Mouse (Mus musculus): ENCODE measurements around the gene Clasp2. TPM values are rescaled to one million over a fixed set of nuclear protein-coding genes. Genes with fewer than 3 reads are reported as not detected.
"Not testable (repeated sequence)": the region's sequence is repeated elsewhere in the genome, so short reads cannot be mapped to it uniquely, and the experiment has no call there.

Clasp2 gene
- polyA plus RNA-seq (2016; fragmentation: Nextera tagmentation; extraction: Ambion mirVana): 36.8 and 40.6 TPM in 2 replicates

DNA sequence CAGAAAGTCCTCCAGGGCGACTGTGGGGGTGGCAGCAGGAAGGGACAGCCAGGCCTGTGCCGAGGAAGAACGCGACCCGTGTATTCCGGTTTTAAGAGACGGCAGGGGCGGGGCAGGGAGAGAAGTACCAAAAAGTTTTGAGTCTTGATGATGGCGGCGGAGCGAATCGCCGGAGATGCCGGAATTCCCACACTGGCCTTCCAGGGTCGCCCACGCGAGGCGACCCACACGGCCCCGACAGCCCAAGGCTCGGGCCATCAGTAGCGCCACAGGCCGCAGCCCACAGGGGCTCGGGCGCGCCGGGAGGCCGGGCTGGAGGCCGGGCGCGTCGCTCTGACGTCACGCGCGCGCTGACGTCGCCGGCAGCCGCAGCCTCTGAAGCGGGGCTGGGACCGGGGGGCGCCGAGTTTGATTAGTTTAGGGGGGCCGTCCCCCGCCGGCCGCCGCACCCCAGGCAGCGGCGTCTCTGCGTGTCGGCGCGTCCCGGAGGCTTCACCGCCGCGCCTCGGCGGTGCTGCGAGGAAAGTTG is at the start of gene Clasp2:
Clasp2 (plus strand) TSS at position 366 of the 529 bp plus-strand sequence.
- Histone ChIP-seq H3K4me3 (peak within 1 kb of the TSS; percentile 95), H3K27me3 (ENCODE audit: insufficient read depth, poor library complexity, severe bottlenecking) (no peaks in the 10 kb centered on the region), H3K36me3 (no peaks in the 10 kb centered on the region), H3K9me3 (no peaks in the 10 kb centered on the region), H3K27ac (peak within 1 kb of the TSS; percentile 96), H3K4me1 (replicated peaks) (peaks cover 22% of the 10 kb centered on the region)
- under 1% methylated on average over 63 of the region's 63 CpGs for WGBS
- peak; percentile 80 for DNase-seq (ENCODE audit: low spot score)

DNA sequence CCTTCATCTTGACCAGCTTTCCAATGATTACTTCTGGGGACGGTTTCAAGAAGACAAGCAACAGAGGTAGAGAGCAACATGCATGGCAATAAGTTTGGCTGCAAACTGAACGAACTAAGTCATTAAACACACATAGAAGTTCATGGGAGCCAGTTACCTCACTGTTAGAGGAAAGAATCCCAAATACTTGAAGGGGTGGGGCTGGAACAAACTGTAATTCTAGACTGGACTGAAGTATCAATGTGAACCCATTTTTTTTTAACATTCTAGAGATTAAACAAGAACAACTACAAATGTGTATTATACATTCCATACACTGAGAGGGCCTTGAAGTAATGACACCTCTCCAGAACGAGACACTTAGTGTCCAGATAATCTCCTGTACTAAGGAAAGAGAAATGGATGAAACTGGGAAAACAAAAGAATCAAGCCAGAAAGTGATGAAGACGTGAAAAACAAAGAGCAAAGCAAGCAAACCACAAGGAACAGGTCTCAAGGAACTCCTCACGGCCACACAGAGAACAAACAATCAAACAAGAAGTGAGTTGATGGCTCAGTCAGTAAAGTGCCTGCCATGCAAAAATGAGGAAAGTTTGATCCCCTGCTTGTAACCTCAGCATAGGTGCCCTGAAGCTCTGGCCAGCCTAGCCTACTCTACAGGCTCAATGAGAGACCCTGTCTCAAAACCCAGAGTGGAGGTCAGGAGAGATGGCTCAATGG is 39.7 kb upstream of the Clasp2 start:
- Histone ChIP-seq H3K4me1 (replicated peaks) (peaks cover 14% of the 10 kb centered on the region), H3K9me3 (no peaks in the 10 kb centered on the region), H3K36me3 (peaks cover 26% of the 10 kb centered on the region), H3K27me3 (ENCODE audit: insufficient read depth, poor library complexity, severe bottlenecking) (no peaks in the 10 kb centered on the region), H3K27ac (no peak overlapping the region), H3K4me3 (no peak overlapping the region)
- DNase-seq (ENCODE audit: low spot score): no peak
- 89% methylated on average over 5 of the region's 5 CpGs for WGBS

DNA sequence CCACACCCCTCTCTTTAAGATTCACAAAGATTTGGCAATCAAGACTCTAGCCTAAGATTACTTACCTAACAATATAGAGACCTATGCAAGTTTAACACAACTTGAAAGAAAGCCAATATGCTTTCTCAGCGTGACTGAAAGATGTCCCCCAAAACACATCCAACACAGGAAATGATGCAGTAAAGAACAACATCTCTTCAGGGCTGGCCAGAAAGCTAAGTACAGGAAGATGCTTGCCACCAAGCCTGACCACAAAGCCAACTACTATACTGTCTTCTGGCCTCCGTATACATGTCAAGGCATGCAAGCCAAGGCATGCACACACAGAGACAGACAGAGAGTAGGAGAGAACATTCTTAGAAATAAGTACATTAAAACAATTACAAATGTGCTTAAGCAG is 35.2 kb upstream of the Clasp2 start:
- Histone ChIP-seq H3K27ac (no peak overlapping the region), H3K4me3 (peak overlapping the region; percentile 91)
- 84% methylated on average over 2 of the region's 2 CpGs for WGBS

DNA sequence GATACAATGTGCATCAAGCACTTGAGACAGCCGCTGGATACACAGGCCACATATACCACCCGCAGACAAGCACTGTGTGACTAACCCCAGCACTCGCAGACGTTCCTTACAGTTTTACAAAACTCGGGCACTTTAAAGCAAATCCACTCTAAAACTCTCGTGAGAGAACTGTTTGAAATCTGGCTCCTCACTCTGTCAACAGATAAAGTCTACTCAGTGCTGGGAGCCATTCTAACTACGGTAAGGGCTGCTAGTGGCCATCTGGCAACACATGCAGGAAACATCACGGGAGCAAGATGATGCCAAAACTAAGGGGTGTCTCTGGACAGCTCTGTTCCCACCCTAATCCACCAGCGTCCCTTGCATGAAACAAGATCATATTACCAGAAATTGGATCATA is 34.4 kb upstream of the Clasp2 start:
- 69% methylated on average over 9 of the region's 9 CpGs for WGBS
- no peak for DNase-seq (ENCODE audit: low spot score)
- H3K9me3 ChIP-seq: no peaks in the 10 kb centered on the region
- H3K27ac ChIP-seq: no peak overlapping the region
- H3K4me1 ChIP-seq (replicated peaks): peaks cover 25% of the 10 kb centered on the region
- H3K27me3 ChIP-seq (ENCODE audit: insufficient read depth, poor library complexity, severe bottlenecking): no peaks in the 10 kb centered on the region
- H3K4me3 ChIP-seq: peak overlapping the region; percentile 91
- no peaks in the 10 kb centered on the region for H3K36me3 ChIP-seq

More for the DNA sequence above, 35.2 kb upstream of the Clasp2 start:
- no peak for DNase-seq (ENCODE audit: low spot score)
- Histone ChIP-seq H3K4me1 (replicated peaks) (peaks cover 25% of the 10 kb centered on the region), H3K36me3 (no peaks in the 10 kb centered on the region), H3K27me3 (ENCODE audit: insufficient read depth, poor library complexity, severe bottlenecking) (no peaks in the 10 kb centered on the region), H3K9me3 (no peaks in the 10 kb centered on the region)

DNA sequence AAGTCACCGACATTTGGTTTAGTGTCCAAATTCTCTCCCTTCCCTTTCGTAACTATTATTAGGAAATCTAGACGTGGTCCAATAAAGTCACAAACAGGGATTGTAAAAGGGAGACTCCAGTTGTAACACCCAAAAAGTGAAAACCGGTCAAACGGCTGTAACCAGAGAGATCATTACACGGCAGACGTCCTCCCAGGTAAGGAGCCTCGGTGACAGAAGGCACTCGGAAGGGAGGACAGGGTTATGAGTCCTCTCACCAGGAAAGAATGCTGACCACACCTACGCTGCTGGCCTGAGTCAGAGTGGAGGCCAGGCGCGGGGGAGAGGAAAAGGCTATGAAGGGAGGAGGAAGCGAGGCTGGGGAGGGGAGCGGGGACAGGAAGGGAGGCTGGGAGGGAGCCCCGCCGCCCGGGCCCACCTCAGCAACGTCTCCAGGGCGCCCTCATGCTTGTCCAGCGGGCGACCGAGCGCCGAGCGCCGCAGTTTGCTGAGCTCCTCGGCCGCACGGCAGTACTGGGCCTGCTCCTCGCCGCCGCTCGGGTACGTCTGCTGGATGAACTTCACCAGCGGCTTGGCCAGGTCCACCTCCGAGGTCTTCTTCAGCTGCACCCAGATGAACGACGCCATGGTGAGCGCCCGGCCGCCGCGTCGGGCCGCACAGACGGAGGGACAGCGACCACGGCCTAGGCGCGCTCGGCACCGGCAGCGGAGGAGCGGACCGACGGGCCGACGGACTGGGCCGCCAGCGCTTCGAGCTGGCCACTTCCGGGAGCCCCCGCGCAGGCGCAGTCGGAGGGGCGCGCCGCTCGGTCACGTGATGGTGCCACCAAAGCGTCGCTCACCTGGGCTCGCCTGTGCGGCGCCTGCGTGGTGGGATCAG is 33.6 kb upstream of the Clasp2 start, which contains the start of gene Pdcd6ip:
Pdcd6ip (minus strand) TSS at position 779 of the 880 bp plus-strand sequence.
- 1% methylated on average over 77 of the region's 77 CpGs for WGBS
- Histone ChIP-seq H3K9me3 (no peaks in the 10 kb centered on the region), H3K27ac (peak within 1 kb of the TSS; percentile 93), H3K27me3 (ENCODE audit: insufficient read depth, poor library complexity, severe bottlenecking) (no peaks in the 10 kb centered on the region), H3K36me3 (no peaks in the 10 kb centered on the region), H3K4me3 (peak within 1 kb of the TSS; percentile 91), H3K4me1 (replicated peaks) (peaks cover 25% of the 10 kb centered on the region)
- peak; percentile 91 for DNase-seq (ENCODE audit: low spot score)

DNA sequence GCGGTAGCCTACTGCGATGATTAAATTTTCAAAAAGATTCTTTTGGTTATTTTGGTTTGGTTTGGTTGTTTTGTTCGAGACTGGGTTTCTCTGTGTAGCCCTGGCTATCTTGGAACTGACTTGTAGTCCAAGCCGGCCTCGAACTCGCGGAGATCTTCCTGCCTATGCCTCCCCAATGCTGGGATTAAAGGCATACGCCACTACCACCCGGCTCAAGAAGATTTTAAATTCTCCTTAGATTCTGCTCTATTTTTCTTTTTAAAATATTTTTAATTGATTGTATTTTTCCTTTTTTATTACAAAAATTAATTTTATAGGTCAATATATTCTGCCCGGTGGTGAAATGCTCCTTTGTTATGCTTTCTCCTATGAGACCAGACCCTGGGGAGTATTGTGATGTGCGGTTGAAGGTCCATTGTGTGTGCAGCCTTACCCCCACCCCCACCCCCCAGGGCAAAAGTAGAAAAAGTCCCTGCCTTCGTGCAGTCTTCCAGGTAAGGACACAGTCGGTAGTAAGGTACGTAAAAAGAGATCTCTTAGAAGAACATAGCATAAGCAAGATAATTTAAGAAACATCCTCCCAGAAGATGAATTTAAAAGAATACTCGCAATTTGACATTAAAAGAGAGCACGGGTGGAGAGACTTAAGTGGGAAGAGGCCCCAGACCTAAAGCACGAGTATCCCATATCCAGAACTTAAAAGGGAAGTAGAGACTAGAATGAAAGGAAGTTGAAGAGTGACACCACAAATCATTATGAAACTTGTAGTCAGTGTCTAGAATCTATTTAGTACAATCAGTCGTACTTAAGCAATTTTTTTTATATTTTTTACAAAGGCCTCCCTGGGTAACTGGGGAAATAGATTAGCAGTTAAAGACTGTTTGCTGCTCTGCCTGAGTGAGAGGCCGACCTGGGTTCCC is 32.7 kb upstream of the Clasp2 start:
- no peaks in the 10 kb centered on the region for H3K27me3 ChIP-seq (ENCODE audit: insufficient read depth, poor library complexity, severe bottlenecking)
- H3K4me1 ChIP-seq (replicated peaks): peaks cover 25% of the 10 kb centered on the region
- no peaks in the 10 kb centered on the region for H3K9me3 ChIP-seq
- H3K36me3 ChIP-seq: no peaks in the 10 kb centered on the region
- WGBS: 59% methylated on average over 19 of the region's 19 CpGs
- no peak for DNase-seq (ENCODE audit: low spot score)
- peak overlapping the region; percentile 91 for H3K4me3 ChIP-seq
- H3K27ac ChIP-seq: peak overlapping the region; percentile 93

DNA sequence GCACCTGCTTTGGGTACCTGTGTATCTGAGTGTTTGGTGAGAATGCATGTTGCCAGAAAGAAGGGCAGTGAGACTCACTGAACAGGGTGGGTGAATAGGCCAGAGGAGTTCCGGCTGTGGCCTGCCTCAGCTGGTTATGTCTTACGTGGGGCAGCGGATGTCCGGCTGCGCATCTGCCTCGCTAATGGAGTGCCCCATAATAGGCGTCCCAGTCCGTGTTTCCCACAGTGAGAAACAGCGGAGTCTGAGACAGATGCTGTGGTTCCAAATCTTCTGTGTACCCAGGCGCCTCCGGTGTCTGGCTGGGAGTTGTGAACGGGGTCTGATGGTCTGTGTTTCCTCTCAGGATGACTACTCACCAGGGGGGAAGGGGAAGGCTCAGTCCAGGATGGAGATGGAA is 30.4 kb upstream of the Clasp2 start:
- WGBS: 81% methylated on average over 12 of the region's 12 CpGs

DNA sequence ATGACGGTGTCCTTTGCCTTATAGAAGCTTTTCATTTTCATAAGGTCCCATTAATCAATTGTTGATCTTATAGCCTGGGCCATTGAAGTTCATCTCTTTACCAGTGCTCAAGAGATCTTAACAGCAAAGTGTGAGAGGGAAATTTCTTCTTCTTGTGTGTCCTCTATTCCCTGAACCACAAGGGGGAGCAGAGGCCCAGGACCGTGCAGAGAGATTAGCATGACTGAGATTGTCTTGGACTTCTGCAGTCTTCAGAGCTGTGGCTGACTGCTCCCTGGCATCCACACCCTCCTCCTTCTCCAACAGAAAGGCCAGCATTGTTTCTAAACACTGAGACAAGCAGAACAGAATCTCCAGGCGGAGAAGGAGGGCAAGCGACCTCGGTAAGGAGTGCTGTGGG is 22.2 kb upstream of the Clasp2 start:
- Histone ChIP-seq H3K27ac (no peak overlapping the region), H3K27me3 (ENCODE audit: insufficient read depth, poor library complexity, severe bottlenecking) (no peaks in the 10 kb centered on the region), H3K36me3 (no peaks in the 10 kb centered on the region), H3K4me3 (no peak overlapping the region), H3K9me3 (no peaks in the 10 kb centered on the region), H3K4me1 (replicated peaks) (no peaks in the 10 kb centered on the region)
- WGBS: 33% methylated on average over 5 of the region's 5 CpGs
- DNase-seq (ENCODE audit: low spot score): peak; percentile 21

More for the DNA sequence above, 30.4 kb upstream of the Clasp2 start:
- no peaks in the 10 kb centered on the region for H3K9me3 ChIP-seq
- H3K27ac ChIP-seq: no peak overlapping the region
- H3K4me3 ChIP-seq: no peak overlapping the region
- DNase-seq (ENCODE audit: low spot score): no peak
- H3K4me1 ChIP-seq (replicated peaks): peaks cover 18% of the 10 kb centered on the region
- H3K27me3 ChIP-seq (ENCODE audit: insufficient read depth, poor library complexity, severe bottlenecking): no peaks in the 10 kb centered on the region
- H3K36me3 ChIP-seq: no peaks in the 10 kb centered on the region

DNA sequence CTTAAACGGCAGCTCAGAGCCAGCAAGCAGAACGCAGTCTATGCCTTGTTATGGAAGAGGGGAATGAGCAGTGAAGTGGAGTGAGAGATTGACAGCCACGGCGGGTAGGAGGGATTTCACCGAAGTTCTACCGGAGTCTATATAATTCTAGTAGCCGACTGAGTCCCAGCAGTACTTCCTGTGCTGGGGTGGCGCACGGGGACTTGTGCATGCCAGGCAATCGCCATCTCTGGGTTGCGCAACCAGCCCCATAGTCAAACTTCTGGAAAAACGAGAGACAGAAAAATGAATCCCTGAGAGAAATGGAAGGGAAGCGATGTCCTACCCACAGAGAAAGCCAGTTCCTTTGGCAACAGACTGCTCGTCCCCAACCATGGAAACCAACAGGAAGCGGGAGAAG is 16.6 kb upstream of the Clasp2 start:
- H3K9me3 ChIP-seq: no peaks in the 10 kb centered on the region
- H3K27ac ChIP-seq: no peak overlapping the region
- H3K36me3 ChIP-seq: no peaks in the 10 kb centered on the region
- H3K4me1 ChIP-seq (replicated peaks): no peaks in the 10 kb centered on the region
- WGBS: 85% methylated on average over 15 of the region's 15 CpGs
- H3K27me3 ChIP-seq (ENCODE audit: insufficient read depth, poor library complexity, severe bottlenecking): no peaks in the 10 kb centered on the region
- H3K4me3 ChIP-seq: no peak overlapping the region
- no peak for DNase-seq (ENCODE audit: low spot score)

DNA sequence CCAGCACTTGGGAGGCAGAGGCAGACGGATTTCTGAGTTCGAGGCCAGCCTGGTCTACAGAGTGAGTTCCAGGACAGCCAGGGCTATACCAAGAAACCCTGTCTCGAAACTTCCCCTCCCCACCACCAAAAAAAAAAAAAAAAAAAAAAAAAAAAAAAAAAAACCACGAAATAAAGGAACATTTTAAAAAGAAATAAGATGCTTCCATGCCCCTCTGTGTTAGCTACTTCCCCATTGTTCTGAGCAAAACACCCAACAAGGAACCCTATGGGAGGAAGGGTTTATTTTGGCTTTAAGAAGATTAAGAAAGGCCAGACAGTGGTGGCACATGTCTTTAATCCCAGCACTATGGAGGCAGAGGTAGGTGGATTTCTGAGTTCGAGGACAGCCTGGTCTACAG is 15.7 kb upstream of the Clasp2 start:
- H3K27ac ChIP-seq; H3K4me3 ChIP-seq; H3K4me1 ChIP-seq (replicated peaks); H3K36me3 ChIP-seq; DNase-seq (ENCODE audit: low spot score); H3K9me3 ChIP-seq; H3K27me3 ChIP-seq (ENCODE audit: insufficient read depth, poor library complexity, severe bottlenecking): not testable (repeated sequence)
- 85% methylated on average over 5 of the region's 5 CpGs for WGBS

DNA sequence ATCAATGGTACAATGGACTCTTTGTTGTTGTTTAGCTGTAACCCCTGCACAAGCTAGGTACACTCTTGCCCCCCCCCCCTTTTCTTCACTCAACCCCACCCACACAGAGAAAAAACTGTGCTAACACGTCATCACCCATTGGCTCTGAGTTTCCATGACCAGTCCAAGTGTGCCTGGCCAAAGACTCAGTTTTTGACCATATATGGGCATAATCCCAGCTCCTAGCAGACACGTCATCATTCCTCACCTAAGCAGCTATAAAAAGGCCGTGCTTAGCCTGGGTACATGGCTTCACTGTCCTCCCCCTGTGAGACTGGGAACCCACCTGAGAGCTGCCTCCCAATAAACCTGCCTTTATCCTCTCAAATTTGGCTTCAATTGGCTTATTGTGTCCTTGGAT is 15.1 kb upstream of the Clasp2 start:
- 79% methylated on average over 3 of the region's 3 CpGs for WGBS
- no peaks in the 10 kb centered on the region for H3K9me3 ChIP-seq
- no peak for DNase-seq (ENCODE audit: low spot score)
- H3K36me3 ChIP-seq: no peaks in the 10 kb centered on the region
- H3K27me3 ChIP-seq (ENCODE audit: insufficient read depth, poor library complexity, severe bottlenecking): no peaks in the 10 kb centered on the region
- no peaks in the 10 kb centered on the region for H3K4me1 ChIP-seq (replicated peaks)
- no peak overlapping the region for H3K4me3 ChIP-seq
- H3K27ac ChIP-seq: no peak overlapping the region

DNA sequence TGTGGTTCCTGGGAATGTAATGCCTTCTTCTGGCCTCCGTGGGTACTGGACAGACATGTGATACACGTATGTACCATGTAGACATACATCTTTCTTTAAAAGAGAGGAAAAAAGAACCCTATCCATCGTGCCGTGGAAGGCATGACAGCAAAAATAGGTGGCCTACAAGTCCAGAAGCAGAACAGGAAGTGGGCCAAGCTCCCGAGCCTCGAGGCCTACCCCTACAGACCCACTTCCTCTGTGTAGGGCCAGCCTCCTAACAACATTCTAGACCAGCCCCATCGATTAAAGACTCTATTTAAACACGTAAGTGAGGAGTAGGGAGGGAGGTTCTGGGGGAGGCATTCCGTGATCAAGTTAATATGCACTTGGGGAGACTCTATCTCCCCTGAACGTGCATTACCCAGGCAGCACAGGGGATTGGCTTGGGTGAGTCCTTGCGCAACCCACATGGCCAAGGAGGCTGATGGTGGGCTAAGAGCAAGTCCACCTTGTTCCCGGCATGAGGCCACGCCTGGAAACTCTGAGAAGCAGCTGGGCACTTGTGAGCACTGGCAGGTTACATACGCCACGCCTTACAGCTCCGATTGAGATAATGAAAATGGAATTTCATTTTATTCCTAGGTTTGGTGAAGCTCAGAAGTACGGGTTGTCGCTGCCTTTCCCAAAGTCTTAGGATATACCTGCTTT is 14.1 kb upstream of the Clasp2 start:
- Histone ChIP-seq H3K4me3 (no peak overlapping the region), H3K9me3 (no peaks in the 10 kb centered on the region), H3K4me1 (replicated peaks) (no peaks in the 10 kb centered on the region), H3K27me3 (ENCODE audit: insufficient read depth, poor library complexity, severe bottlenecking) (no peaks in the 10 kb centered on the region), H3K36me3 (no peaks in the 10 kb centered on the region), H3K27ac (no peak overlapping the region)
- DNase-seq (ENCODE audit: low spot score): no peak
- 92% methylated on average over 18 of the region's 18 CpGs for WGBS

All from hindbrain, embryonic 10.5 days (tissue).